Mouse (Mus musculus) forebrain, embryonic 13.5 days (tissue): ENCODE data around the gene 5031410I06Rik. TPM values are rescaled to one million over a fixed set of nuclear protein-coding genes. Genes with fewer than 3 reads are reported as not detected.
"Not testable (repeated sequence)": the region's sequence is repeated elsewhere in the genome, so short reads cannot be mapped to it uniquely, and the experiment has no call there.

Experiments used
- ATAC-seq: fragments of 200-750 bp; cut with Nextera tagmentation; 2 replicates; pipeline ENCODE4 v1.8.0; 2017
- H3K27ac ChIP-seq: fragments of 300-500 bp; sonication (generic); 2 replicates; pipeline ENCODE4 v1.5.1; 2015; ENCODE audit warnings: inconsistent platforms, mild to moderate bottlenecking, moderate library complexity
- H3K27me3 ChIP-seq: fragments of 300-500 bp; sonication (generic); 2 replicates; pipeline ENCODE4 v1.6.1; 2015; ENCODE audit warnings: mild to moderate bottlenecking, inconsistent platforms
- H3K36me3 ChIP-seq: fragments of 300-500 bp; sonication (generic); 2 replicates; pipeline ENCODE4 v1.6.1; 2015; ENCODE audit warnings: mild to moderate bottlenecking, inconsistent platforms; ENCODE audit not compliant: poor library complexity, severe bottlenecking
- H3K4me1 ChIP-seq: fragments of 300-500 bp; sonication (generic); 2 replicates; pipeline ENCODE4 v1.6.1; 2015; ENCODE audit warnings: inconsistent platforms
- H3K4me2 ChIP-seq: fragments of 300-500 bp; sonication (generic); 2 replicates; pipeline ENCODE4 v1.6.1; 2015; ENCODE audit warnings: inconsistent platforms, mild to moderate bottlenecking, moderate library complexity
- H3K4me3 ChIP-seq: fragments of 300-500 bp; sonication (generic); 2 replicates; pipeline ENCODE4 v1.5.1; 2015; ENCODE audit warnings: mild to moderate bottlenecking, inconsistent platforms
- H3K9ac ChIP-seq: fragments of 300-500 bp; sonication (generic); 2 replicates; pipeline ENCODE4 v1.6.1; 2015; ENCODE audit warnings: mild to moderate bottlenecking, inconsistent platforms
- H3K9me3 ChIP-seq: fragments of 300-500 bp; sonication (generic); replicated peaks from 2 replicates; pipeline ENCODE4 v1.6.1; 2016; ENCODE audit warnings: inconsistent platforms
- WGBS: fragments of 180-500 bp; shearing (Covaris S2); methylation state at CpG from one replicate; pipeline ENCODE4 v1.1.7; 2015; 5-methylcytosine and 5-hydroxymethylcytosine counted together
- polyA plus RNA-seq: library from polyadenylated mRNA; unstranded; fragments of >200 nt; fragmentation: Nextera tagmentation; extraction: Ambion mirVana; gene quantifications from 2 replicates; pipeline ENCODE4 v1.2.1, GENCODE M21; 2015

Gene 5031410I06Rik
- polyA plus RNA-seq = not detected in 2 replicates

- not testable (repeated sequence) for H3K9ac ChIP-seq, H3K4me2 ChIP-seq, H3K4me1 ChIP-seq, ATAC-seq, H3K4me3 ChIP-seq, H3K9me3 ChIP-seq, H3K27ac ChIP-seq, H3K36me3 ChIP-seq, H3K27me3 ChIP-seq
- no CpG with 5 or more reads among the region's 3 CpGs for whole genome bisulfite sequencing
These were observed at the start of gene 5031410I06Rik for GRCm38 (mm10) chr5:26105262-26105661. Gene 5031410I06Rik (minus strand): TSS chr5:26105362.

GRCm38 (mm10) chr5:26142891-26143290, 37.7 kb upstream of the 5031410I06Rik start:
- WGBS = 85% methylated on average over 6 of the region's 6 CpGs
- Histone ChIP-seq H3K27ac (no peak overlapping the region), H3K9me3 (no peaks in the 10 kb centered on the region), H3K4me3 (no peak overlapping the region), H3K36me3 (no peaks in the 10 kb centered on the region), H3K4me1 (no peaks in the 10 kb centered on the region), H3K4me2 (no peak overlapping the region), H3K9ac (no peak overlapping the region), H3K27me3 (no peaks in the 10 kb centered on the region)
- no peak for ATAC-seq

DNA sequence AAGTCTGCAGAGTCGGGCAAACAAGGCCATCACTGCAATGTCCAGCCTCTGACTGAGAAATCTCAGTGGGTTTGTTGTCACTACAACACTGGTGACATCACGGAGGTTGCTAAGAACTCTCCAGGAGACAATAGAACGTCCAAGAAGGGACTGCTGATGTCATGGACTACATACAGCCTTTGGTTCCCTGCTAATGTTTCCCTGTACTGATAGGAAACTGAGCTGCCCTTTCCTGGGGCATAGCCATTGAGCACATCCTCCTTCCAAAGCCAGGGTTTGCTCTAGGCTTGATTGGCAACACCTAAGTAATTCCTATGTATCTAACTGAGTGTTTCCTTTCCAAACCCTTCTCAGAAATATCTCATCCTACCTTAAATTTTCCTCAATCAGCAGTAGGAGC, 16.2 kb upstream of the 5031410I06Rik start, which contains the start of gene Gm10220:
Gene Gm10220 (minus strand): TSS at position 101 of the 400 bp plus-strand sequence.
- not testable (repeated sequence) for ATAC-seq, H3K4me2 ChIP-seq, H3K4me1 ChIP-seq, H3K9me3 ChIP-seq, H3K36me3 ChIP-seq, H3K27me3 ChIP-seq, H3K9ac ChIP-seq, H3K27ac ChIP-seq, H3K4me3 ChIP-seq
- no CpG with 5 or more reads among the region's 3 CpGs for WGBS

DNA sequence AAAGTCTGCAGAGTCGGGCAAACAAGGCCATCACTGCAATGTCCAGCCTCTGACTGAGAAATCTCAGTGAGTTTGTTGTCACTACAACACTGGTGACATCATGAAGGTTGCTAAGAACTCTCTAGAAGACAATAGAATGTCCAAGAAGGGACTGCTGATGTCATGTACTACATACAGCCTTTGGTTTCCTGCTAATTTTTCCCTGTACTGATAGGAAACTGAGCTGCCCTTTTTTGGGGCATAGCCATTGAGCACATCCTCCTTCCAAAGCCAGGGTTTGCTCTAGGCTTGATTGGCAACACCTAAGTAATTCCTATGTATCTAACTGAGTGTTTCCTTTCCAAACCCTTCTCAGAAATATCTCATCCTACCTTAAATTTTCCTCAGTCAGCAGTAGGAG, 16.0 kb downstream of the 5031410I06Rik start, which contains the start of gene Gm10471:
Gene Gm10471 (minus strand): TSS at position 101 of the 400 bp plus-strand sequence.
- H3K9ac ChIP-seq, ATAC-seq, H3K27me3 ChIP-seq, H3K36me3 ChIP-seq, H3K4me1 ChIP-seq, H3K4me3 ChIP-seq, H3K4me2 ChIP-seq, H3K27ac ChIP-seq, H3K9me3 ChIP-seq: not testable (repeated sequence)
- WGBS = 83% methylated on average over 1 of the region's 1 CpGs

- not testable (repeated sequence) for H3K36me3 ChIP-seq, H3K27me3 ChIP-seq, H3K27ac ChIP-seq, H3K9ac ChIP-seq, H3K4me1 ChIP-seq, H3K9me3 ChIP-seq, ATAC-seq, H3K4me2 ChIP-seq, H3K4me3 ChIP-seq
These were observed 26.1 kb downstream of the 5031410I06Rik start for GRCm38 (mm10) chr5:26079023-26079422.

DNA sequence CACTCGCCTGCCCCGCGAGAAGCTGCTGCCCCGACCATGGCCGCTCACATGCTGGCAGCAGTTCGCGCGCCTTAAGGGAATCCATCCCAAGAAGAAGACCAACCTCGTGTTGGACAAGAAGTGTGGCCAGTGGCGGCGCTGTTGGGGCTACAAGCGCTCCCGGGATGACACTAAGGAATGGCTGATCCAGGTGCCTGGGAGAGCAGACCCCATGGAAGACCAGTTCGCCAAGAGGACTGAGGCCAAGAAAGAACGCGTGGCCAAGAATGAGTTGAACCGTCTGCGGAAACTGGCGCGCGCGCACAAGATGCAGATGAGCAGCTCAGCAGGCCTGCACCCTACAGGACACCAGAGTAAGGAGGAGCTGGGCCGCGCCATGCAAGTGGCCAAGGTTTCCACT, 34.4 kb downstream of the 5031410I06Rik start:
- H3K9ac ChIP-seq = no peak overlapping the region
- 89% methylated on average over 24 of the region's 24 CpGs for WGBS

GRCm38 (mm10) chr5:26058481-26058880, 46.7 kb downstream of the 5031410I06Rik start, which contains the start of gene Gm7347:
Gene Gm7347 (minus strand): TSS chr5:26058581.
- no CpG with 5 or more reads among the region's 2 CpGs for WGBS
- not testable (repeated sequence) for H3K9ac ChIP-seq, H3K36me3 ChIP-seq, H3K27ac ChIP-seq, H3K4me2 ChIP-seq, ATAC-seq, H3K9me3 ChIP-seq, H3K27me3 ChIP-seq, H3K4me1 ChIP-seq, H3K4me3 ChIP-seq

More for the DNA sequence above, 34.4 kb downstream of the 5031410I06Rik start:
- Histone ChIP-seq H3K27ac (no peak overlapping the region), H3K9me3 (peaks cover 4% of the 10 kb centered on the region; the same call in 1 of the 2 replicates), H3K36me3 (no peaks in the 10 kb centered on the region), H3K4me3 (no peak overlapping the region), H3K4me1 (no peaks in the 10 kb centered on the region), H3K27me3 (no peaks in the 10 kb centered on the region), H3K4me2 (no peak overlapping the region)
- no peak for ATAC-seq

Other genes with a start within 250 kb of the 5031410I06Rik start
- gene Gm21663, start 163.0 kb downstream of the 5031410I06Rik start, polyA plus RNA-seq = not detected in 2 replicates
- gene Gm21671, start 150.9 kb downstream of the 5031410I06Rik start, polyA plus RNA-seq = not detected in 2 replicates
- gene Gm21680, start 132.7 kb downstream of the 5031410I06Rik start, polyA plus RNA-seq = 0.05 TPM in 1 of 2 replicates, not detected in the other
- not detected in 2 replicates for gene Gm21698, start 116.7 kb downstream of the 5031410I06Rik start, polyA plus RNA-seq
- gene Gm1979, start 100.6 kb downstream of the 5031410I06Rik start, polyA plus RNA-seq = not detected in 2 replicates
- gene Gm5862, start 82.4 kb downstream of the 5031410I06Rik start, polyA plus RNA-seq = not detected in 2 replicates
- gene Speer4a, start 65.8 kb downstream of the 5031410I06Rik start, polyA plus RNA-seq = not detected in 2 replicates
- not detected in 2 replicates for gene Gm7347, start 46.8 kb downstream of the 5031410I06Rik start, polyA plus RNA-seq
- not detected in 2 replicates for gene Gm10471, start 16.1 kb downstream of the 5031410I06Rik start, polyA plus RNA-seq
- gene Gm10220, start 16.1 kb upstream of the 5031410I06Rik start, polyA plus RNA-seq = 0.08 TPM in 1 of 2 replicates, not detected in the other
- gene Gm7361, start 152.3 kb upstream of the 5031410I06Rik start, polyA plus RNA-seq = not detected in 2 replicates